ENCODE assay signal across 10 mouse cellular contexts in the genomic region with DNA sequence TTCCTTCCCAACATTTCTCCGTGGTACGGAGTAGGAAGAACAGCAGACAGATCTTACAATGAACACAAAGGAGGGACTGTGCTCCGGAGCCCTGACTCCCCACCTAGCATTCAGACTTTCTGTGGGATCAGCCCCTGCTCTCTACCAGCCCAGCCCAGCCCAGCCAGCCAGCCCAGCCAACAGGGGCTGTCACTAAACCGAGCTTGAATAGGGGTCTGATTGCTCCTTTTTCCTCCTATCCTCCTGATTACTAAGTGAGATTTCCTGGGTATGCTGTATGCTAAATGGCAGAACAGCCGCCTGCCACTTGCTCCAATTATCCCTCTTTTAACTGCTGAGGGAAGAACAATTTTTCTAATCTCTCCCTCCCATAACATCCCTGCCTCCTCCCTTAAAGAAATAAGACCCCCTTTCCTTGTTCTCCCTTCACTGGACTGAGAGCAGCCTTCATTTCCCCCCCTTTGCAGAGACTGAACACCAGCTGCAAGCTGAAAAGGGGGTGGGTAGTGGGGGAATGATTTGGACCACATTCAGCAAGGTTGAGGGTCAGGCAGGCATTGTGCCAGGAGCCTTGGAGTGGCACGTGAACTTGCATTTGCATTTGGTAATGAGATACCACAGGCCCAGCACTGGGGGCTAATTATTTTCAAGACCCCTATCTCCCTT.
DNase-seq lines count a peak whose midpoint lies in the region; ATAC-seq and TF ChIP-seq lines count a peak whose summit lies in the region.
"Had no signal": no experiment of that assay in that cellular context is flagged by ENCODE, and none has a peak within 500 bp of the region (broad histone marks: within the 10 kb centered on the region; RNA-seq: fewer than 3 reads in every experiment).

No protein-coding gene starts in this region.

- H3K9me3 ChIP-seq in forebrain, embryonic 14.5 days (replicated peaks; ENCODE audit: control insufficient read depth, low read length) = no peaks in the 10 kb centered on the region
- no peaks in the 10 kb centered on the region for H3K9me3 ChIP-seq in midbrain, embryonic 16.5 days (replicated peaks; ENCODE audit: control insufficient read depth, low read length, poor library complexity, severe bottlenecking)
- H3K9me3 ChIP-seq: limb, embryonic 15.5 days had no signal

- peaks cover 26% of the 10 kb centered on the region for H3K4me1 ChIP-seq in forebrain, embryonic 14.5 days (ENCODE audit: control insufficient read depth, insufficient read depth, low read length)
- H3K4me1 ChIP-seq in midbrain, embryonic 16.5 days (ENCODE audit: control insufficient read depth, insufficient read depth, low read length) = peaks cover 11% of the 10 kb centered on the region
- H3K4me1 ChIP-seq: limb, embryonic 15.5 days had no signal

- peak; percentile 48 to 70 for DNase-seq in cerebellum, postnatal 4 days (ENCODE audit: low spot score in 2 of 2)
- DNase-seq in cerebellum, adult 9-11 months = no peak
- peak; percentile 29 to 31 for DNase-seq in left cerebral cortex, postnatal 14 days (ENCODE audit: low spot score in 2 of 2)
- no peak for DNase-seq in left cerebral cortex, adult 2 months (ENCODE audit: extremely low spot score in 1 of 2, low spot score in 2 of 2)
- peak; percentile 96 for DNase-seq in forebrain, embryonic 14.5 days (ENCODE audit: low spot score)
- DNase-seq in lung, postnatal 14 days = no peak
- DNase-seq: thymus, adult 18-20 months had no signal

- peak overlapping the region; percentile 36 for H3K4me2 ChIP-seq in forebrain, embryonic 14.5 days (ENCODE audit: low read length)
- H3K4me2 ChIP-seq in midbrain, embryonic 16.5 days (ENCODE audit: low read length) = peak overlapping the region; percentile 26
- H3K4me2 ChIP-seq: limb, embryonic 15.5 days had no signal

- intact Hi-C loops in left cerebral cortex, postnatal 14 days (cut with DNase I) = no loop called here
- intact Hi-C loops in left cerebral cortex, adult 2 months (cut with DNase I) = no loop called here

- no peaks in the 10 kb centered on the region for H3K36me3 ChIP-seq in forebrain, embryonic 14.5 days (ENCODE audit: control insufficient read depth, insufficient read depth, low read length)
- H3K36me3 ChIP-seq in midbrain, embryonic 16.5 days (ENCODE audit: control insufficient read depth, insufficient read depth, low read length) = no peaks in the 10 kb centered on the region
- H3K36me3 ChIP-seq: limb, embryonic 15.5 days had no signal

- H3K27me3 ChIP-seq in forebrain, embryonic 14.5 days (replicated peaks; ENCODE audit: control insufficient read depth, insufficient read depth, low read length) = no peaks in the 10 kb centered on the region
- no peaks in the 10 kb centered on the region for H3K27me3 ChIP-seq in midbrain, embryonic 16.5 days (ENCODE audit: control insufficient read depth, insufficient read depth, low read depth, low read length)
- H3K27me3 ChIP-seq: limb, embryonic 15.5 days had no signal

- H3K9ac ChIP-seq in forebrain, embryonic 14.5 days (ENCODE audit: low read length) = peak overlapping the region; percentile 9; the same call in 1 of the 2 replicates
- H3K9ac ChIP-seq in midbrain, embryonic 16.5 days (ENCODE audit: low read depth, low read length) = peak overlapping the region; percentile 20; the same call in 1 of the 2 replicates
- H3K9ac ChIP-seq: limb, embryonic 15.5 days had no signal

- ATAC-seq in forebrain, embryonic 14.5 days = peak; percentile 96
- peak; percentile 90 for ATAC-seq in midbrain, embryonic 16.5 days
- no peak for ATAC-seq in activated CD4-positive, CD25-positive, alpha-beta regulatory T cell, adult 4 months

- no peak overlapping the region for H3K27ac ChIP-seq in left cerebral cortex, adult 2 months
- peak overlapping the region; percentile 91 for H3K27ac ChIP-seq in forebrain, embryonic 14.5 days (ENCODE audit: low read depth, low read length)
- peak overlapping the region; percentile 71 for H3K27ac ChIP-seq in midbrain, embryonic 16.5 days (ENCODE audit: low read length)
- H3K27ac ChIP-seq: limb, embryonic 15.5 days had no signal

- H3K4me3 ChIP-seq in left cerebral cortex, adult 2 months = no peak overlapping the region
- H3K4me3 ChIP-seq in forebrain, embryonic 14.5 days (ENCODE audit: low read depth, low read length) = no peak overlapping the region
- no peak overlapping the region for H3K4me3 ChIP-seq in midbrain, embryonic 16.5 days (ENCODE audit: low read depth, low read length)
- H3K4me3 ChIP-seq: limb, embryonic 15.5 days had no signal

- WGBS in forebrain, embryonic 14.5 days = 0% methylated on average over 6 of the region's 6 CpGs
- 7% methylated on average over 6 of the region's 6 CpGs for WGBS in midbrain, embryonic 16.5 days

- TF ChIP-seq CTCF in left cerebral cortex, adult 2 months (IDR thresholded peaks at IDR 0.05) = no peak

Comparison
In these comparisons a context has a peak if more than half of its experiments do, and no peak if none do; other contexts are left out.
1. DNase-seq: peak in cerebellum, postnatal 4 days (2 of 2), left cerebral cortex, postnatal 14 days (2 of 2) and forebrain, embryonic 14.5 days (single experiment); none in cerebellum, adult 9-11 months (single experiment), left cerebral cortex, adult 2 months (0 of 2) and lung, postnatal 14 days (single experiment).